Mouse (Mus musculus) ovary, postnatal 14 days (tissue): ENCODE measurements around the gene Samd4b.

Experiments used
- DNase-seq: peaks from one replicate; pipeline ENCODE4 v3.0.0; 2022; ENCODE audit warnings: low spot score

The Samd4b gene

GRCm38 (mm10) chr7:28444344-28444974 lies 153.5 kb downstream of the Samd4b start:
- no peak for DNase-seq

GRCm38 (mm10) chr7:28442688-28443087 lies 155.3 kb downstream of the Samd4b start:
- DNase-seq: no peak

GRCm38 (mm10) chr7:28441776-28442485 lies 156.0 kb downstream of the Samd4b start:
- DNase-seq: no peak

- DNase-seq: no peak
These were observed 157.2 kb downstream of the Samd4b start for GRCm38 (mm10) chr7:28440739-28441138.

- DNase-seq: no peak
These were observed 159.2 kb downstream of the Samd4b start for GRCm38 (mm10) chr7:28438771-28439170.

GRCm38 (mm10) chr7:28437964-28438363 lies 160.0 kb downstream of the Samd4b start:
- no peak for DNase-seq

- peak; percentile 68 for DNase-seq
These were observed 160.9 kb downstream of the Samd4b start, which contains the start of gene Gmfg for GRCm38 (mm10) chr7:28436932-28437570. TSS of gene Gmfg (plus strand) at chr7:28437447.

GRCm38 (mm10) chr7:28436271-28436904 lies 161.6 kb downstream of the Samd4b start:
- peak; percentile 99 for DNase-seq

GRCm38 (mm10) chr7:28435660-28436259 lies 162.2 kb downstream of the Samd4b start:
- DNase-seq: peak; percentile 26

GRCm38 (mm10) chr7:28432252-28432651 lies 165.7 kb downstream of the Samd4b start:
- DNase-seq: no peak

- no peak for DNase-seq
These were observed 167.4 kb downstream of the Samd4b start for GRCm38 (mm10) chr7:28430512-28430911.

- no peak for DNase-seq
These were observed 170.2 kb downstream of the Samd4b start for GRCm38 (mm10) chr7:28427738-28428137.

- DNase-seq: no peak
These were observed 174.9 kb downstream of the Samd4b start for GRCm38 (mm10) chr7:28423018-28423417.

GRCm38 (mm10) chr7:28419416-28419815 lies 178.5 kb downstream of the Samd4b start:
- DNase-seq: no peak

GRCm38 (mm10) chr7:28418096-28418670 lies 179.8 kb downstream of the Samd4b start:
- no peak for DNase-seq

GRCm38 (mm10) chr7:28417368-28417767 lies 180.6 kb downstream of the Samd4b start:
- no peak for DNase-seq

GRCm38 (mm10) chr7:28412826-28413225 lies 185.1 kb downstream of the Samd4b start:
- no peak for DNase-seq

GRCm38 (mm10) chr7:28410841-28411475 lies 187.0 kb downstream of the Samd4b start:
- DNase-seq: peak; percentile 56

GRCm38 (mm10) chr7:28401942-28402341 lies 196.0 kb downstream of the Samd4b start:
- DNase-seq: no peak

GRCm38 (mm10) chr7:28401030-28401429 lies 196.9 kb downstream of the Samd4b start:
- no peak for DNase-seq

GRCm38 (mm10) chr7:28398696-28399340 lies 199.1 kb downstream of the Samd4b start:
- no peak for DNase-seq
